20 mouse cellular contexts compared by ENCODE assay signal in genomic region chr2:29542039-29542438, GRCm38 (mm10).
DNase-seq lines count a peak whose midpoint lies in the region; ATAC-seq and TF ChIP-seq lines count a peak whose summit lies in the region.
"Had no signal": no experiment of that assay in that cellular context is flagged by ENCODE, and none has a peak within 500 bp of the region (broad histone marks: within the 10 kb centered on the region; RNA-seq: fewer than 3 reads in every experiment).

No protein-coding gene starts in this region.

- H3K9ac ChIP-seq in forebrain, embryonic 16.5 days (replicated peaks; ENCODE audit: low read depth, low read length), result no peak overlapping the region
- no peak overlapping the region for H3K9ac ChIP-seq in forebrain, embryonic 13.5 days
- H3K9ac ChIP-seq in lung, postnatal 0 days (replicated peaks; ENCODE audit: low read depth), result no peak overlapping the region
- H3K9ac ChIP-seq: heart, embryonic 15.5 days; limb, embryonic 12.5 days; lung, embryonic 15.5 days; neural tube, embryonic 15.5 days had no signal

- 43% methylated on average over 13 of the region's 13 CpGs for WGBS in forebrain, embryonic 16.5 days
- WGBS in forebrain, embryonic 13.5 days, result 54% methylated on average over 13 of the region's 13 CpGs
- 61% methylated on average over 13 of the region's 13 CpGs for WGBS in lung, postnatal 0 days

- peaks cover 5% of the 10 kb centered on the region; the same call in 1 of the 2 replicates for H3K4me1 ChIP-seq in forebrain, embryonic 16.5 days (replicated peaks; ENCODE audit: control insufficient read depth, insufficient read depth, low read length)
- H3K4me1 ChIP-seq in forebrain, embryonic 13.5 days, result peaks cover 13% of the 10 kb centered on the region
- H3K4me1 ChIP-seq in lung, postnatal 0 days (ENCODE audit: insufficient read depth, low read depth, low read length), result no peaks in the 10 kb centered on the region
- H3K4me1 ChIP-seq: lung, embryonic 15.5 days had no signal

- no peak overlapping the region for H3K4me3 ChIP-seq in forebrain, embryonic 16.5 days (replicated peaks; ENCODE audit: low read length)
- H3K4me3 ChIP-seq in forebrain, embryonic 13.5 days, result no peak overlapping the region
- H3K4me3 ChIP-seq in lung, postnatal 0 days (ENCODE audit: low read depth, low read length), result no peak overlapping the region
- H3K4me3 ChIP-seq: erythroblast, embryonic 14.5 days; heart, embryonic 15.5 days; limb, embryonic 12.5 days; lung, embryonic 15.5 days; neural tube, embryonic 15.5 days had no signal

- 0 out of 2 replicates have a peak, but pooled peaks have one; percentile 38 for ATAC-seq in forebrain, embryonic 16.5 days
- no peak for ATAC-seq in forebrain, embryonic 13.5 days
- ATAC-seq in lung, postnatal 0 days, result peak; percentile 32; the same call in 1 of the 2 replicates
- no peak for ATAC-seq in granulocyte monocyte progenitor cell, adult 5-6 weeks (replicated peaks; ENCODE audit: poor library complexity, severe bottlenecking)
- ATAC-seq: activated CD4-positive, CD25-positive, alpha-beta regulatory T cell, adult 4 months had no signal

- H3K27me3 ChIP-seq in forebrain, embryonic 16.5 days (replicated peaks; ENCODE audit: control insufficient read depth, insufficient read depth, low read length), result no peaks in the 10 kb centered on the region
- no peaks in the 10 kb centered on the region for H3K27me3 ChIP-seq in forebrain, embryonic 13.5 days
- no peaks in the 10 kb centered on the region for H3K27me3 ChIP-seq in lung, postnatal 0 days (replicated peaks; ENCODE audit: insufficient read depth, low read length)
- H3K27me3 ChIP-seq: heart, embryonic 15.5 days; lung, embryonic 15.5 days had no signal

- H3K36me3 ChIP-seq in forebrain, embryonic 16.5 days (ENCODE audit: control insufficient read depth, insufficient read depth), result no peaks in the 10 kb centered on the region
- H3K36me3 ChIP-seq in forebrain, embryonic 13.5 days (ENCODE audit: poor library complexity, severe bottlenecking), result no peaks in the 10 kb centered on the region
- no peaks in the 10 kb centered on the region for H3K36me3 ChIP-seq in lung, postnatal 0 days (ENCODE audit: insufficient read depth, low read length)
- H3K36me3 ChIP-seq: heart, embryonic 15.5 days; limb, embryonic 12.5 days; lung, embryonic 15.5 days; neural tube, embryonic 15.5 days had no signal

- H3K27ac ChIP-seq in forebrain, embryonic 16.5 days (ENCODE audit: low read length), result no peak overlapping the region
- no peak overlapping the region for H3K27ac ChIP-seq in forebrain, embryonic 13.5 days
- H3K27ac ChIP-seq in lung, postnatal 0 days (ENCODE audit: low read length), result no peak overlapping the region
- H3K27ac ChIP-seq: heart, embryonic 15.5 days; limb, embryonic 12.5 days; lung, embryonic 15.5 days; neural tube, embryonic 15.5 days had no signal

- DNase-seq in lung, postnatal 0 days (ENCODE audit: low spot score), result no peak
- no peak for DNase-seq in lung, postnatal 14 days
- DNase-seq in frontal cortex, adult 2 months (ENCODE audit: extremely low spot score in 1 of 2, low spot score in 1 of 2), result peak; percentile 53 to 76
- peak; percentile 41 for DNase-seq in right cerebral cortex, postnatal 14 days
- DNase-seq in embryo, embryonic 10.5 days (ENCODE audit: low spot score), result no peak
- DNase-seq: B cell, adult 2 months; gastrocnemius, postnatal 14 days; kidney, postnatal 25 days; midbrain, embryonic 14.5 days; spleen, adult 18-20 months; thymus, adult 18-20 months had no signal

- no peak for TF ChIP-seq CTCF in lung, postnatal 0 days (IDR thresholded peaks at IDR 0.05)

- H3K4me2 ChIP-seq in forebrain, embryonic 16.5 days (ENCODE audit: low read length), result no peak overlapping the region
- H3K4me2 ChIP-seq in forebrain, embryonic 13.5 days, result no peak overlapping the region
- no peak overlapping the region for H3K4me2 ChIP-seq in lung, postnatal 0 days (replicated peaks; ENCODE audit: low read depth, low read length)
- H3K4me2 ChIP-seq: heart, embryonic 15.5 days; limb, embryonic 12.5 days; lung, embryonic 15.5 days; neural tube, embryonic 15.5 days had no signal

- H3K9me3 ChIP-seq in forebrain, embryonic 16.5 days (ENCODE audit: control insufficient read depth, low read length), result no peaks in the 10 kb centered on the region
- H3K9me3 ChIP-seq in forebrain, embryonic 13.5 days (replicated peaks), result no peaks in the 10 kb centered on the region
- H3K9me3 ChIP-seq in lung, postnatal 0 days (ENCODE audit: low read length), result no peaks in the 10 kb centered on the region
- H3K9me3 ChIP-seq: heart, embryonic 15.5 days; limb, embryonic 12.5 days; lung, embryonic 15.5 days; neural tube, embryonic 15.5 days had no signal

- TF ChIP-seq EP300 in lung, postnatal 0 days (IDR thresholded peaks at IDR 0.05), result no peak

Comparison
In these comparisons a context has a peak if more than half of its experiments do, and no peak if none do; other contexts are left out.
1. ATAC-seq: peak in forebrain, embryonic 16.5 days (single experiment) and lung, postnatal 0 days (single experiment); none in forebrain, embryonic 13.5 days (single experiment) and granulocyte monocyte progenitor cell, adult 5-6 weeks (single experiment).
2. DNase-seq: peak in frontal cortex, adult 2 months (2 of 2) and right cerebral cortex, postnatal 14 days (single experiment); none in lung, postnatal 0 days (single experiment), lung, postnatal 14 days (single experiment) and embryo, embryonic 10.5 days (single experiment).